Mouse (Mus musculus) kidney, adult 2 months (tissue): ENCODE results near the gene Rheb.

Experiments
- CTCF ChIP-seq: fragments of 200-500 bp; conservative IDR thresholded peaks from 2 replicates; pipeline ENCODE4 v1.5.1; 2011; ENCODE audit warnings: low read depth, mild to moderate bottlenecking, control low read depth, low read length, moderate library complexity, mixed read lengths; ENCODE audit not compliant: insufficient read depth, insufficient read length
- POLR2A ChIP-seq: fragments of 200-500 bp; IDR thresholded peaks from one replicate; pipeline ENCODE4 v1.6.1; 2011; ENCODE audit warnings: low read depth, low read length, control low read depth

- no peak for TF ChIP-seq CTCF
- no peak for TF ChIP-seq POLR2A
Measured at GRCm38 (mm10) chr5:24826056-24826770, 16.2 kb downstream of the Rheb start.
